Mouse (Mus musculus) G1E-ER4 (cell line): ENCODE results near the gene Zfp740. TPM values are rescaled to one million over a fixed set of nuclear protein-coding genes. Genes with fewer than 3 reads are reported as not detected.

ENCODE experiments used
- GATA1 ChIP-seq: IDR thresholded peaks from one replicate; pipeline ENCODE4 v1.8.0; 2012; ENCODE audit warnings: low read length, inconsistent platforms
- polyA plus RNA-seq: library from polyadenylated mRNA; stranded (reverse); fragments of >175 nt; gene quantifications from 2 replicates; pipeline ENCODE4 v1.2.3, GENCODE M21; 2012

Zfp740 gene
- polyA plus RNA-seq, 1 experiment: 16.0 TPM

- no peak for TF ChIP-seq GATA1
Measured at GRCm38 (mm10) chr15:102209114-102209513, 6.1 kb downstream of the Zfp740 start.

- no peak for TF ChIP-seq GATA1
Measured at GRCm38 (mm10) chr15:102210816-102211215, 7.8 kb downstream of the Zfp740 start.

DNA sequence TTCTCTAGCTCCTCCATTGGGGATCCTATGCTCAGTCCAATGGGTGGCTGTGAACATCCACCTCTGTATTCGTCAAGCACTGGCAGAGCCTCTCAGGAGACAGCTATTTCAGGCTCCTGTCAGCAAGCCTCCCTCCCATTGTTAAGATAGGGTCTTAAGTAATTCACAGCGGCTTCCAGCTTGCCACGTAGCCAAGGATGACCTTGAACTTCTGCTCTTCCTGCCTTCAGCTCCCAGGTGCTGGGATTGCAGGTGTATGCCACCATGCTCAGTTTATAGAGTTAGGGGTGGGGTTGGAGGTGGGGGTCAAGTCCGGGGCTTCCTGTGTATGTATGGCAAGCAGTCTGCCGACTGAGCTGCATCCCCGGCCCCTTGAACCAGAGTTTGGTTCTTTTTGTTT lies 8.8 kb downstream of the Zfp740 start:
- no peak for TF ChIP-seq GATA1

- no peak for TF ChIP-seq GATA1
Measured at GRCm38 (mm10) chr15:102214132-102214531, 11.1 kb downstream of the Zfp740 start.

DNA sequence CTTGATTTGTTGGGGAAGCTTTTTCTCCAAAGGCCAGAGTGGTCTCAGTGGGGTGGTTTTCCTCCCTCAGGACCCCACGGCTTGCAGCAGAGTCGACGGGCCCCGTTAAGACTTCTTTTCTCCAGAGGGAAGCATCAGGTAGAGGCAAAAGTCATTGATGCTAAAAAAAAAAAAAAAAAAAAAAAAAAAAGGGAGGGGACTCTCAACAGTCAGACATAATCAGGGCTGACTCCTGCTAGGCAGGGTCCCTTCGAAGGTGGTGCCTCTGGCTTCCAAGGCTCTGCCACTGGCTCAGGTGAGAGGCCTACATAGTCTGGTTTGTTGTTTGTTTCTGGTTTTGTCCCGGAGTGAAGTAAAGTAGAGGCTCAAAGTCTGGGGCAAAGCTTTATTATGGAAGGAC lies 12.6 kb downstream of the Zfp740 start:
- TF ChIP-seq GATA1: no peak

DNA sequence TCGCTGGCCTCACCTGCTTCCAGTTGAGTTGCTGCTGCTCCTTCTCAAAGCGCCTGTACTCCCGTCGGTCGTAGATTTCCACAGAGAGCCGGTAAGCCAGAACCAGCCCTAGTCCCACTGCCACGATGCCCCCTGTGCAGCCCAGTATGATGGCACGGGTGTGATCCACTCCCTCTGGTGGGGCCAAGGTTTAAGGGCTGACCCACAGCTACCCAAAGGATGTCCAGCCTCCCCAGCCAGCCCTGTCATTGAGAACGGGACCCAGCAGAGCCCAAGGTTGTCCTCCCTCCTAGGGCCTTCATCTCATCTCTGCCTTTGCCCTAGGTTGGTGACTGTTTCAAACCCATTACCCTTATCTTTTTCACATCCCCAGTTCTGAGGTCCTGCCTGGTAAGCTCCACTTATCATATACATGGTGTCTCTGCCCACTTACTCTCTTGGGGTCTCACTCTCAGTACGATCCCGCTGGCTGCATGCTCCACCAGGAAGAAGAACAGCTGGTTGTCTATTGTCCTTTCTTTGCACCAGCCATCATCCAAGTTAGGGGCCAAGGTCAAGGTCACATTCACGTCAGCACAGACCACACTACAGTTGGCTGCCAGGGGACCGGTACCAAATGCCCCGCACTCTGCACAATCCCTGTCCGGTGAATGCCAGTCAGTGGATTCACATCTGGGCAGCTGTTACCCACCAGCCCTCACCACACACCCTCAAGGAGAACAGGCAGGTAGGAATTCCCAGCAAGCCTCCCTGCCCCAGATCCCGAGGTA lies 13.6 kb downstream of the Zfp740 start:
- TF ChIP-seq GATA1: no peak

GRCm38 (mm10) chr15:102217325-102217724 lies 14.3 kb downstream of the Zfp740 start:
- TF ChIP-seq GATA1: no peak

GRCm38 (mm10) chr15:102222386-102222785 lies 19.3 kb downstream of the Zfp740 start:
- TF ChIP-seq GATA1: no peak

- TF ChIP-seq GATA1: no peak
Measured at GRCm38 (mm10) chr15:102224186-102224991, 21.3 kb downstream of the Zfp740 start.

DNA sequence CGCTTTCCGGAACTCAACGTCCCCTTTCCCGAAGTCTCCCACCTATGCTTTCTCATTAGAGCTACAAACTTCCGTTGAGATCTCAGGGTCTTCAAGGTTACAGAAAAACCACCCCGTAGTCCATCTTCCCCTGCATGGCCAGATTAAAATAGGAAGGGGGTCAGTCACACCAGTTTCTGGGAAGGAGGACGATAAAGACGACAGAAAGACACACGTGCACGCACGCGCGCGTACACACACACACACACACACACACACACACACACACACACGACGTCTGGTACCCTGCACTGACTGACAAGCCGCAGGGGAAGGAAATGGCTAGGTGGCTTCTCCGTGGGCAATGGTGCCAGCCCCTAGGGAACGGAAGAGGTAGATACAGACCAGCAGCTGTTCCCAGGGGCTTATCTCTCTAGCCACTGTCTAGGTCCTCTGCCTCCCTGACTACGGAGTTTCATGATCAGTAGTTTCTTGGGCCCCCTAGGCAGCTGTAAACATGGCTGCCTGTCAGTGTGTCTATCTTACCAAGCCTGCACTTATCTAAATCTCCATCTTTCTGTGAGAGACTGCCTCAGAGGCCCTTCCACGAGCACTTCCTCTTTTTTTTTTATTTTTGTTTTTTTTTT lies 22.1 kb downstream of the Zfp740 start:
- TF ChIP-seq GATA1: peak; percentile 93

DNA sequence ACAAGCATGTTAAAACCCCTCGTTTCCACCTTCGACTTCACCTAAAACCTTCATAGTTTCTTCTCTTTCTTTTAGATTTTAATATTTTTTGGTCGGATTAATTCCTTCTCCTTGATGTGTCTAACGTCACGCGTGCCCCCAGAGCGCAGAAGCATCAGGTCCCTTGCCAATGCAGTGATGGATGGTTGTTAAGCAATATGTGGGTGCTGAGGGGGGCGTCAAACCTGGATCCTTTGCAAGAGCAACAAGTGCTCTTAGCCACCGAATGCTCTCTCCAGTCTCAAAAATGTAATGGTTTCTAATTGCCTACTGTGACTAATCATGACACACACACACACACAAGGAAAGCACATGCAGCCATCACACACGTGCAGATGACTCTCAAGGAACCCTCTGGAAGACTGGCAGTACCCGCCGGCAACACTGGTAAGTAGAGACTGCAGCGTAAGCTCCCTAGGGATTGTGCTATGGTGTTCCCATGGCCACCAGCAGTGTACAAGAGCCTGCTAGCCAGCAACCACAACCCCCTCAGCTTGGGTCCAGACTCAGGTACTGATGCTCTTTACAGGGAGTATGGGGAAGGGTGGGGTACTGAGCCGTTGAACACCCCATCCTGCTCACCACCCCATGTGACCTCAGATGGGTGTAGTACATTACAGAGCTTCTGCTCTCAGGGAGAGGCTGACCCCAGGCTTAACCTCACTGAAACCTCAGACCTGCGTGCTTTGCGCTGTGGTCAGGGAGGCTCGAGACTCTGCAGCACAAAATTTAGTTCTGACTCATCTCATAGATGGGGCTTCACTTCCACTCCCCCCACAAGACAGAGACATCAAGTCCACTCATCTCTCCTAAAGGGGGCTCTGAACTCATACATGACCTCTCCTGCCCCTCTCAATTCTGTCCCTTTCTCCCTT lies 27.6 kb downstream of the Zfp740 start:
- TF ChIP-seq GATA1: no peak

GRCm38 (mm10) chr15:102231748-102232147 lies 28.7 kb downstream of the Zfp740 start, which contains the start of gene Itgb7:
Gene Itgb7 (minus strand): TSS chr15:102231944.
- TF ChIP-seq GATA1: no peak

DNA sequence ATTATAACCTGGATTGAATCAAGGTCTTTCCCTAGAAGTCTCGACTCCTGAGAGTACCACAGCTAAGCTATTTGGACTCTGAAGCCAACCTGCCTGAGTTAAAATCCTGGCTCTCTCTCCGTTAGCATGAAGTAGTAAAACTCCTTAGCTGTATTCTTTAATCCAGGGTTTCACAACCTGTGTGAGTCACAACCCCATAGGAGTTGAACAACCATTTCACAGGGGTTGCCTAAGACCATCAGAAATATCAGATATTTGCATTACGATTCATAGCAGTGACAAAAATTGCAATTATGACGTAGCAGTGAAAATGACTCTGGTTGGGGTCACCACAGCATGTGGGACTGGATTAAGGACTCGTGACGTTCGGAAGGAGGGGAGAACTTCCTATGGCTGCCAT lies 29.7 kb downstream of the Zfp740 start:
- no peak for TF ChIP-seq GATA1

DNA sequence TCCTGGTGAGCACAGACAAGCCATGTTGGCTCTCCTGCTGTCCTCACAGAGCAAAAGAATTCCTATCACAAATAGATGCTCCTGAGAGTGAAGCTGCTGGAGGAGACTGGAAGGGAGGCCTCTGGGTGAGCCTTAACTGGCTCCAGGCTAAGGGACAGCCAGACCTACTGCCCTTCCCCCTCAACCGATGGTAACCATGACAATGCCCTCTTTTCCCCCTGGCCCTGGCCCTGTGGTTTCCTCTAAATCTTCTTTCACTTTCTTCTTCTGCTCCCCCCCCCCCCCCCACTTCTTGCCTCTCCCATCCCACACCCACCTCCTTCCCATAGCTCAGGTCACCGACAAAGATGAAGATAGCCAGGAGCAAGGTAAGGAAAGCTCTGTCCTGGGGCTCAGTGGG lies 30.8 kb downstream of the Zfp740 start:
- TF ChIP-seq GATA1: no peak

- no peak for TF ChIP-seq GATA1
Measured at GRCm38 (mm10) chr15:102235371-102236027, 32.5 kb downstream of the Zfp740 start.
